Mouse (Mus musculus): ENCODE data around the gene Gjb1. TPM values are rescaled to one million over a fixed set of nuclear protein-coding genes. Genes with fewer than 3 reads are reported as not detected.
"Not testable (repeated sequence)": the region's sequence is repeated elsewhere in the genome, so short reads cannot be mapped to it uniquely, and the experiment has no call there.

Gjb1 gene
- polyA plus RNA-seq, 1 experiment from 2014 or later: 0.94 TPM

- H3K9ac ChIP-seq (ENCODE audit: low read depth, low read length): no peak overlapping the region
- H3K36me3 ChIP-seq (ENCODE audit: control insufficient read depth, insufficient read depth, low read length): no peaks in the 10 kb centered on the region
- no peak overlapping the region for H3K27ac ChIP-seq (ENCODE audit: low read depth, low read length)
- H3K4me2 ChIP-seq: no peak overlapping the region
- no peak for ATAC-seq (replicated peaks; ENCODE audit: insufficient number of reproducible peaks, low FRiP score, low TSS enrichment)
- WGBS (ENCODE audit: insufficient replicate concordance): 49% methylated on average over 4 of the region's 4 CpGs
- no peaks in the 10 kb centered on the region for H3K4me1 ChIP-seq (ENCODE audit: control insufficient read depth, insufficient read depth, low read length)
- no peak overlapping the region for H3K4me3 ChIP-seq (ENCODE audit: low read depth, low read length)
- no peaks in the 10 kb centered on the region for H3K27me3 ChIP-seq (ENCODE audit: control insufficient read depth, insufficient read depth, low read length)
- no peaks in the 10 kb centered on the region for H3K9me3 ChIP-seq (replicated peaks; ENCODE audit: control insufficient read depth, low read length)
Measured at GRCm38 (mm10) chrX:101346475-101346874, 29.7 kb upstream of the Gjb1 start.

- Histone ChIP-seq H3K4me1 (ENCODE audit: control insufficient read depth, insufficient read depth, low read length) (no peaks in the 10 kb centered on the region), H3K36me3 (ENCODE audit: control insufficient read depth, insufficient read depth, low read length) (no peaks in the 10 kb centered on the region), H3K9ac (ENCODE audit: low read depth, low read length) (no peak overlapping the region), H3K27me3 (ENCODE audit: control insufficient read depth, insufficient read depth, low read length) (no peaks in the 10 kb centered on the region), H3K27ac (ENCODE audit: low read depth, low read length) (no peak overlapping the region), H3K4me2 (no peak overlapping the region), H3K9me3 (replicated peaks; ENCODE audit: control insufficient read depth, low read length) (no peaks in the 10 kb centered on the region), H3K4me3 (ENCODE audit: low read depth, low read length) (no peak overlapping the region)
- 41% methylated on average over 4 of the region's 4 CpGs for WGBS (ENCODE audit: insufficient replicate concordance)
- ATAC-seq (replicated peaks; ENCODE audit: insufficient number of reproducible peaks, low FRiP score, low TSS enrichment): no peak
Measured at GRCm38 (mm10) chrX:101351188-101351587, 25.0 kb upstream of the Gjb1 start.

GRCm38 (mm10) chrX:101358902-101359301 is 17.3 kb upstream of the Gjb1 start:
- H3K4me1 ChIP-seq (ENCODE audit: control insufficient read depth, insufficient read depth, low read length); H3K9ac ChIP-seq (ENCODE audit: low read depth, low read length); H3K27ac ChIP-seq (ENCODE audit: low read depth, low read length); H3K4me3 ChIP-seq (ENCODE audit: low read depth, low read length); H3K36me3 ChIP-seq (ENCODE audit: control insufficient read depth, insufficient read depth, low read length); H3K9me3 ChIP-seq (replicated peaks; ENCODE audit: control insufficient read depth, low read length); H3K4me2 ChIP-seq; ATAC-seq (replicated peaks; ENCODE audit: insufficient number of reproducible peaks, low FRiP score, low TSS enrichment); H3K27me3 ChIP-seq (ENCODE audit: control insufficient read depth, insufficient read depth, low read length): not testable (repeated sequence)
- WGBS (ENCODE audit: insufficient replicate concordance): 61% methylated on average over 3 of the region's 4 CpGs

- H3K27ac ChIP-seq (ENCODE audit: low read depth, low read length): no peak overlapping the region
- no peaks in the 10 kb centered on the region for H3K36me3 ChIP-seq (ENCODE audit: control insufficient read depth, insufficient read depth, low read length)
- no peak overlapping the region for H3K9ac ChIP-seq (ENCODE audit: low read depth, low read length)
- H3K4me3 ChIP-seq (ENCODE audit: low read depth, low read length): no peak overlapping the region
- H3K4me1 ChIP-seq (ENCODE audit: control insufficient read depth, insufficient read depth, low read length): no peaks in the 10 kb centered on the region
- H3K4me2 ChIP-seq: no peak overlapping the region
- no peak for ATAC-seq (replicated peaks; ENCODE audit: insufficient number of reproducible peaks, low FRiP score, low TSS enrichment)
- H3K27me3 ChIP-seq (ENCODE audit: control insufficient read depth, insufficient read depth, low read length): peaks cover 2% of the 10 kb centered on the region; the same call in 1 of the 2 replicates
- WGBS (ENCODE audit: insufficient replicate concordance): 51% methylated on average over 7 of the region's 7 CpGs
- no peaks in the 10 kb centered on the region for H3K9me3 ChIP-seq (replicated peaks; ENCODE audit: control insufficient read depth, low read length)
Measured at GRCm38 (mm10) chrX:101369001-101369400, 7.2 kb upstream of the Gjb1 start.

- Histone ChIP-seq H3K9ac (ENCODE audit: low read depth, low read length) (no peak overlapping the region), H3K4me3 (ENCODE audit: low read depth, low read length) (no peak overlapping the region), H3K4me1 (ENCODE audit: control insufficient read depth, insufficient read depth, low read length) (no peaks in the 10 kb centered on the region), H3K9me3 (replicated peaks; ENCODE audit: control insufficient read depth, low read length) (no peaks in the 10 kb centered on the region), H3K27me3 (ENCODE audit: control insufficient read depth, insufficient read depth, low read length) (peaks cover 2% of the 10 kb centered on the region; the same call in 1 of the 2 replicates), H3K36me3 (ENCODE audit: control insufficient read depth, insufficient read depth, low read length) (no peaks in the 10 kb centered on the region), H3K27ac (ENCODE audit: low read depth, low read length) (no peak overlapping the region), H3K4me2 (no peak overlapping the region)
- ATAC-seq (replicated peaks; ENCODE audit: insufficient number of reproducible peaks, low FRiP score, low TSS enrichment): no peak
- WGBS (ENCODE audit: insufficient replicate concordance): 76% methylated on average over 3 of the region's 3 CpGs
Measured at GRCm38 (mm10) chrX:101370573-101370972, 5.6 kb upstream of the Gjb1 start.

GRCm38 (mm10) chrX:101372946-101373345 is 3.2 kb upstream of the Gjb1 start:
- no peaks in the 10 kb centered on the region for H3K4me1 ChIP-seq (ENCODE audit: control insufficient read depth, insufficient read depth, low read length)
- no peak overlapping the region for H3K9ac ChIP-seq (ENCODE audit: low read depth, low read length)
- H3K36me3 ChIP-seq (ENCODE audit: control insufficient read depth, insufficient read depth, low read length): no peaks in the 10 kb centered on the region
- 69% methylated on average over 5 of the region's 5 CpGs for WGBS (ENCODE audit: insufficient replicate concordance)
- H3K9me3 ChIP-seq (replicated peaks; ENCODE audit: control insufficient read depth, low read length): no peaks in the 10 kb centered on the region
- no peak overlapping the region for H3K4me2 ChIP-seq
- no peak for ATAC-seq (replicated peaks; ENCODE audit: insufficient number of reproducible peaks, low FRiP score, low TSS enrichment)
- no peak overlapping the region for H3K27ac ChIP-seq (ENCODE audit: low read depth, low read length)
- no peak overlapping the region for H3K4me3 ChIP-seq (ENCODE audit: low read depth, low read length)
- H3K27me3 ChIP-seq (ENCODE audit: control insufficient read depth, insufficient read depth, low read length): peaks cover 2% of the 10 kb centered on the region; the same call in 1 of the 2 replicates

- no peak overlapping the region for H3K9ac ChIP-seq (ENCODE audit: low read depth, low read length)
- H3K27ac ChIP-seq (ENCODE audit: low read depth, low read length): no peak overlapping the region
- peaks cover 10% of the 10 kb centered on the region for H3K27me3 ChIP-seq (ENCODE audit: control insufficient read depth, insufficient read depth, low read length)
- no peaks in the 10 kb centered on the region for H3K4me1 ChIP-seq (ENCODE audit: control insufficient read depth, insufficient read depth, low read length)
- H3K4me2 ChIP-seq: no peak overlapping the region
- 56% methylated on average over 4 of the region's 4 CpGs for WGBS (ENCODE audit: insufficient replicate concordance)
- no peak for ATAC-seq (replicated peaks; ENCODE audit: insufficient number of reproducible peaks, low FRiP score, low TSS enrichment)
- no peak overlapping the region for H3K4me3 ChIP-seq (ENCODE audit: low read depth, low read length)
- H3K36me3 ChIP-seq (ENCODE audit: control insufficient read depth, insufficient read depth, low read length): no peaks in the 10 kb centered on the region
- no peaks in the 10 kb centered on the region for H3K9me3 ChIP-seq (replicated peaks; ENCODE audit: control insufficient read depth, low read length)
Measured at GRCm38 (mm10) chrX:101377076-101377475, 898 bp downstream of the Gjb1 start.

GRCm38 (mm10) chrX:101379744-101380143 is 3.6 kb downstream of the Gjb1 start:
- no peak for ATAC-seq (replicated peaks; ENCODE audit: insufficient number of reproducible peaks, low FRiP score, low TSS enrichment)
- no peak overlapping the region for H3K4me3 ChIP-seq (ENCODE audit: low read depth, low read length)
- no peaks in the 10 kb centered on the region for H3K36me3 ChIP-seq (ENCODE audit: control insufficient read depth, insufficient read depth, low read length)
- no peak overlapping the region for H3K4me2 ChIP-seq
- peaks cover 33% of the 10 kb centered on the region for H3K27me3 ChIP-seq (ENCODE audit: control insufficient read depth, insufficient read depth, low read length)
- no peak overlapping the region for H3K9ac ChIP-seq (ENCODE audit: low read depth, low read length)
- 75% methylated on average over 1 of the region's 1 CpGs for WGBS (ENCODE audit: insufficient replicate concordance)
- H3K27ac ChIP-seq (ENCODE audit: low read depth, low read length): no peak overlapping the region
- no peaks in the 10 kb centered on the region for H3K4me1 ChIP-seq (ENCODE audit: control insufficient read depth, insufficient read depth, low read length)
- no peaks in the 10 kb centered on the region for H3K9me3 ChIP-seq (replicated peaks; ENCODE audit: control insufficient read depth, low read length)

GRCm38 (mm10) chrX:101383455-101383854 is 7.3 kb downstream of the Gjb1 start:
- H3K27ac ChIP-seq (ENCODE audit: low read depth, low read length): no peak overlapping the region
- H3K27me3 ChIP-seq (ENCODE audit: control insufficient read depth, insufficient read depth, low read length): peaks cover 57% of the 10 kb centered on the region
- no peaks in the 10 kb centered on the region for H3K36me3 ChIP-seq (ENCODE audit: control insufficient read depth, insufficient read depth, low read length)
- ATAC-seq (replicated peaks; ENCODE audit: insufficient number of reproducible peaks, low FRiP score, low TSS enrichment): no peak
- WGBS (ENCODE audit: insufficient replicate concordance): 31% methylated on average over 18 of the region's 18 CpGs
- H3K9ac ChIP-seq (ENCODE audit: low read depth, low read length): no peak overlapping the region
- H3K4me3 ChIP-seq (ENCODE audit: low read depth, low read length): no peak overlapping the region
- H3K4me2 ChIP-seq: no peak overlapping the region
- H3K9me3 ChIP-seq (replicated peaks; ENCODE audit: control insufficient read depth, low read length): no peaks in the 10 kb centered on the region
- H3K4me1 ChIP-seq (ENCODE audit: control insufficient read depth, insufficient read depth, low read length): no peaks in the 10 kb centered on the region
